Mouse (Mus musculus) C2C12 (cell line): ENCODE measurements at regions not wholly inside any gene's neighbourhood (a gene's known extent, or its start where the extent isn't known, plus 50 kb on each side); places are given as distances from the start of the nearest gene placed in this dataset.

ENCODE experiments used
- CEBPB ChIP-seq: IDR thresholded peaks from one replicate; pipeline ENCODE4 v1.6.1; 2011; ENCODE audit warnings: low read depth, mild to moderate bottlenecking, control low read depth, moderate library complexity
- CTCF ChIP-seq: IDR thresholded peaks from one replicate; pipeline ENCODE4 v1.5.1; 2011; ENCODE audit not compliant: control insufficient read depth, insufficient read depth, insufficient read length
- FOSL1 ChIP-seq: IDR thresholded peaks from one replicate; pipeline ENCODE4 v1.8.0; 2011; ENCODE audit warnings: mild to moderate bottlenecking, low read length; ENCODE audit not compliant: poor library complexity, insufficient read depth, severe bottlenecking
- MAX ChIP-seq: IDR thresholded peaks from one replicate; pipeline ENCODE4 v1.6.1; 2011; ENCODE audit warnings: mild to moderate bottlenecking, control low read depth
- MYOD1 ChIP-seq: IDR thresholded peaks from one replicate; pipeline ENCODE4 v1.6.1; 2011; ENCODE audit warnings: low read depth; ENCODE audit not compliant: control insufficient read depth, insufficient read length
- MYOG ChIP-seq: IDR thresholded peaks from one replicate; pipeline ENCODE4 v1.6.1; 2011; ENCODE audit not compliant: control insufficient read depth, insufficient read length; ENCODE audit errors: extremely low read depth
- USF1 ChIP-seq: IDR thresholded peaks from one replicate; pipeline ENCODE4 v1.6.1; 2011; ENCODE audit warnings: low read depth, mild to moderate bottlenecking, control low read depth, moderate library complexity

- TF ChIP-seq CTCF (no peak), MAX (no peak), CEBPB (no peak), MYOG (no peak), USF1 (no peak), MYOD1 (no peak), FOSL1 (no peak)
These were observed 318.8 kb downstream of the Tex13c3 start for GRCm38 (mm10) chrX:19162351-19162750.
